Mouse (Mus musculus): ENCODE data around the gene Ucp3.

DNA sequence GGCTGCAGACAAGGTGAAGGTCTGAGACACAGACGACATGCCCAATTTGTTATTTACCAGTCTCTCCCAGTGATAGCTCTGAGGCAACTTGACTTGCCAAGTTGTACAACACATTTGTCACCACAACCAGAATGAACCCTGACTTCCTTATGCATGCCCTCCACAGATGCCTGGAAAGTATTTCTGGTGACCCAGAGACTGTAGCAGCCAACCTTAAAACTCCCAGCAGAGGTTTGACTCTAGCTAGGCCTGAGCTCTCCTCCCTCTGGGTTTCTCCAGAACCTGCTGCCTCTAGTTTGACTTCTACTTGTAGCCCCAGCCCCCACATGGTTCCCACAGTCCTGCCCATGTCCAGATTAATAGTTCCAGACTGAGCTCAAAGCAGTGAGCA, 1.4 kb upstream of the Ucp3 start:
- TF ChIP-seq POLR2A (IDR thresholded peaks at IDR 0.05; ENCODE audit: borderline replicate concordance, insufficient read depth, low read length) = no peak
- no peak for TF ChIP-seq CTCF (IDR thresholded peaks at IDR 0.05; ENCODE audit: borderline replicate concordance, insufficient read depth, low read depth, low read length)

All from cerebellum, adult 2 months (tissue).